Mouse (Mus musculus): ENCODE data around the gene Mettl6. TPM values are rescaled to one million over a fixed set of nuclear protein-coding genes. Genes with fewer than 3 reads are reported as not detected.

Mettl6 gene
- 10 to 100 TPM; 54.3 to 58.7 TPM for polyA plus RNA-seq (2017; shearing (Covaris generic))

GRCm38 (mm10) chr14:31494975-31495455, at the start of gene Mettl6:
Mettl6 (minus strand) TSS chr14:31495040.

GRCm38 (mm10) chr14:31494349-31494974, 378 bp downstream of the Mettl6 start, which contains the start of gene Eaf1:
Eaf1 (plus strand) TSS chr14:31494399.

GRCm38 (mm10) chr14:31435930-31436693, 58.7 kb downstream of the Mettl6 start, which contains the start of gene Sh3bp5:
Sh3bp5 (minus strand) TSS chr14:31436078.

Other genes with a start within 250 kb of the Mettl6 start
- 10 to 100 TPM; 12.6 to 16.0 TPM for gene Phf7, start 243.7 kb downstream of the Mettl6 start, polyA plus RNA-seq (2017; shearing (Covaris generic))
- gene Bap1, start 243.6 kb downstream of the Mettl6 start, polyA plus RNA-seq (2017; shearing (Covaris generic)): 10 to 100 TPM; 72.0 to 89.0 TPM
- under 1 TPM; 0.08 to 0.43 TPM for gene Dnah1, start 171.1 kb downstream of the Mettl6 start, polyA plus RNA-seq (2017; shearing (Covaris generic))
- gene Capn7, start 158.4 kb downstream of the Mettl6 start, polyA plus RNA-seq (2017; shearing (Covaris generic)): 10 to 100 TPM; 52.6 to 63.5 TPM
- 10 to 100 TPM; 54.3 to 55.3 TPM for gene Sh3bp5, start 59.0 kb downstream of the Mettl6 start, polyA plus RNA-seq (2017; shearing (Covaris generic))
- gene Eaf1, start 641 bp downstream of the Mettl6 start, polyA plus RNA-seq (2017; shearing (Covaris generic)): 10 to 100 TPM; 34.6 to 35.0 TPM
- gene Colq, start 96.3 kb upstream of the Mettl6 start, polyA plus RNA-seq (2017; shearing (Covaris generic)): 1 to 10 TPM; 7.4 to 8.1 TPM
- not detected for gene Gm49387, start 145.8 kb upstream of the Mettl6 start, polyA plus RNA-seq (2017; shearing (Covaris generic))
- gene Btd, start 146.0 kb upstream of the Mettl6 start, polyA plus RNA-seq (2017; shearing (Covaris generic)): 10 to 100 TPM; 27.0 to 32.3 TPM
- gene Hacl1, start 146.2 kb upstream of the Mettl6 start, polyA plus RNA-seq (2017; shearing (Covaris generic)): 10 to 100 TPM; 27.1 to 27.5 TPM